Mouse (Mus musculus) midbrain, embryonic 11.5 days (tissue): ENCODE measurements at regions not wholly inside any gene's neighbourhood (a gene's known extent, or its start where the extent isn't known, plus 50 kb on each side); places are given as distances from the start of the nearest gene placed in this dataset.

ENCODE experiments used
- ATAC-seq: fragments of 200-750 bp; cut with Nextera tagmentation; 2 replicates; pipeline ENCODE4 v1.8.0; 2017; ENCODE audit warnings: moderate TSS enrichment, moderate library complexity; ENCODE audit not compliant: low FRiP score
- DNase-seq: peaks from one replicate; pipeline ENCODE4 v3.0.0; 2015; ENCODE audit warnings: low spot score; ENCODE audit errors: missing footprints
- H3K27ac ChIP-seq: fragments of 300-500 bp; sonication (generic); 2 replicates; pipeline ENCODE4 v1.5.1; 2014; ENCODE audit warnings: low read depth, low read length
- H3K27me3 ChIP-seq: fragments of 300-500 bp; sonication (generic); 2 replicates; pipeline ENCODE4 v1.6.1; 2014; ENCODE audit warnings: mild to moderate bottlenecking, low read length, moderate library complexity, mixed read lengths; ENCODE audit not compliant: control insufficient read depth, insufficient read depth
- H3K36me3 ChIP-seq: fragments of 300-500 bp; sonication (generic); 2 replicates; pipeline ENCODE4 v1.6.1; 2014; ENCODE audit warnings: mild to moderate bottlenecking, low read length, moderate library complexity, mixed read lengths; ENCODE audit not compliant: control insufficient read depth, insufficient read depth
- H3K4me1 ChIP-seq: fragments of 300-500 bp; sonication (generic); 2 replicates; pipeline ENCODE4 v1.6.1; 2014; ENCODE audit warnings: low read length; ENCODE audit not compliant: control insufficient read depth, insufficient read depth
- H3K4me2 ChIP-seq: fragments of 300-500 bp; sonication (generic); 2 replicates; pipeline ENCODE4 v1.6.1; 2014; ENCODE audit warnings: mild to moderate bottlenecking, moderate library complexity
- H3K4me3 ChIP-seq: fragments of 300-500 bp; sonication (generic); 2 replicates; pipeline ENCODE4 v1.5.1; 2014; ENCODE audit warnings: low read depth, low read length
- H3K9ac ChIP-seq: fragments of 300-500 bp; sonication (generic); 2 replicates; pipeline ENCODE4 v1.6.1; 2014; ENCODE audit warnings: low read length
- H3K9me3 ChIP-seq: fragments of 300-500 bp; sonication (generic); 2 replicates; pipeline ENCODE4 v1.6.1; 2016; ENCODE audit warnings: low read length; ENCODE audit not compliant: control insufficient read depth
- WGBS: fragments of 180-500 bp; shearing (Covaris S2); extraction: QIAGEN DNeasy Blood & Tissue Kit; methylation state at CpG from one replicate; pipeline ENCODE4 v1.1.7; 2014; 5-methylcytosine and 5-hydroxymethylcytosine counted together

DNA sequence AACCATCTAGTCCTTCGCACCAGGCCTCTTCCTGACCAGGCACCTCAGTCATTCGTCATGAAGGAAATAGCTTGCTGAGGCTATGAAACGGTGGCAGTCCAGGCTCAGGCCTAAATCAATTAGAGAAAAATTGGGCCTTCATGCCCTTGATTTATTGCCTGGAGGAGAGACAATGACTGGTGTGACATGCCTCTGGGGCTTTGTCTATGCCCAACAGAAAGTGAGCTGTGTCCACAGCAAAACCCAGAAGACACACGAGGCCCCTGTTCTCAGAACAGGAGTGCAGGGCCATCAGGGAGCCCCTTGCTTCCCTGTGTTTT is 922.9 kb upstream of the Car8 start:
- peak; percentile 30; the same call in 1 of the 2 replicates for ATAC-seq
- no peaks in the 10 kb centered on the region for H3K36me3 ChIP-seq
- H3K9me3 ChIP-seq = no peaks in the 10 kb centered on the region
- 73% methylated on average over 4 of the region's 4 CpGs for WGBS
- H3K27ac ChIP-seq = peak overlapping the region; percentile 48; the same call in 1 of the 2 replicates
- H3K9ac ChIP-seq = no peak overlapping the region
- H3K27me3 ChIP-seq = no peaks in the 10 kb centered on the region
- H3K4me3 ChIP-seq = no peak overlapping the region
- H3K4me2 ChIP-seq = no peak overlapping the region
- DNase-seq = no peak
- H3K4me1 ChIP-seq = peaks cover 13% of the 10 kb centered on the region; the same call in 1 of the 2 replicates

DNA sequence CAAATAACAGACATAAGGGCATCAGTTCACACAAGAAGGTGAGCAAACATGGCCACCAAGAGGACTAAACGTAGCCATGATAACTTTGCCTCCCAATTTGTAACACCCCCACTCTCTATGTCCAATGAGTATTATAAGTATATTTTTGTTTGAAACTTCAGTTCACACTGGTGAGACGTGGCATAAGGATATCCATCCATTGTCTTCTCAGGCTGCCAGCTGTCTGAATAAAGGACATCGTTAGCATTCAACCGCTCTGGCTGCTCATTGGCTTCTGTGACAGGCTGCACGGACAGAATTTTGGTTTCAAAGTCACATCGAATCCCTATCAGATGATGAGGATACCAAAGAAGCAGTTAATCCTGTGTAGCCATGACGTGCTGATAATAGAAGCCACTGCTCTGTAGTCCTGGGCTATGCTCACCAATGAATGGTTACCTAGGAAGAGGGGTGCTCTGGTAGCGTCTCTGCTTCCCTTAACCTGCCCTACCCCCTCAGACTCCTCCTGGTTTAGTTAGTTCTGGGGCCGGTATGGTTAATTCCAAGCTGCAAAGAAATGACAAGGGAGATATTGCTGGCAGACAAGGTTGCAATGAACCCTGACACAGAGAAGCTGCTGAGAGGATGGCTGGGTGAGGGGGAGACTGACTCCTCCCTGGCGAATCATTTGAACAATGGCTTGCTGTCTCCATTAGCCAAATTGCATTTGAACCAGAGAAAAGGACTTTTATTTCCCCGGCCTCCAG is 922.4 kb upstream of the Car8 start:
- Histone ChIP-seq H3K9me3 (no peaks in the 10 kb centered on the region), H3K9ac (no peak overlapping the region), H3K27me3 (no peaks in the 10 kb centered on the region), H3K4me1 (peaks cover 13% of the 10 kb centered on the region; the same call in 1 of the 2 replicates), H3K4me2 (no peak overlapping the region), H3K36me3 (no peaks in the 10 kb centered on the region), H3K4me3 (no peak overlapping the region), H3K27ac (peak overlapping the region; percentile 48; the same call in 1 of the 2 replicates)
- ATAC-seq (peak; percentile 74), DNase-seq (peak; percentile 83)
- WGBS = 58% methylated on average over 11 of the region's 11 CpGs

DNA sequence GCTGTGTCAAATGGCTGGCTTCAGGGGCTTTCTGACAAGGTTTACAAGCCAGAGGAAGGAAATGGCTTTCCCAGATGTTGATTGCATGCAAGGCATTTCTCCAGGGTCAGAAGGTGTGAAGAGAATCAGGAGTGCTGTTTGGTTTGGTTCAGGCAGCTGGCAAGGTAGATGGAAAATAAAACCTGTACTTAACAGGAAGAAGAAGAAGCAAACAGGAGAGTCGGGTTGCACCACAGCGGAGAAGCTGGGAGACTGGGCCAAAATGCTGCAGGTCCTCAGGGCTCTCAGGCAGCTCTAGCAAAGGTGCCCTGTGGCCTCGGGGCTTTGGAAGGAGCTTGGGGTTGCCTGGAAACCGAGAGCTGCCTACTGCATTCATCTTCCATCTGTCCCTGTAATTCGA is 908.9 kb upstream of the Car8 start:
- Histone ChIP-seq H3K4me1 (peaks cover 2% of the 10 kb centered on the region; the same call in 1 of the 2 replicates), H3K27ac (no peak overlapping the region), H3K4me3 (no peak overlapping the region), H3K9me3 (no peaks in the 10 kb centered on the region), H3K27me3 (no peaks in the 10 kb centered on the region), H3K36me3 (no peaks in the 10 kb centered on the region), H3K9ac (no peak overlapping the region), H3K4me2 (no peak overlapping the region)
- 39% methylated on average over 5 of the region's 5 CpGs for whole genome bisulfite sequencing
- DNase-seq (peak; percentile 81), ATAC-seq (no peak)

DNA sequence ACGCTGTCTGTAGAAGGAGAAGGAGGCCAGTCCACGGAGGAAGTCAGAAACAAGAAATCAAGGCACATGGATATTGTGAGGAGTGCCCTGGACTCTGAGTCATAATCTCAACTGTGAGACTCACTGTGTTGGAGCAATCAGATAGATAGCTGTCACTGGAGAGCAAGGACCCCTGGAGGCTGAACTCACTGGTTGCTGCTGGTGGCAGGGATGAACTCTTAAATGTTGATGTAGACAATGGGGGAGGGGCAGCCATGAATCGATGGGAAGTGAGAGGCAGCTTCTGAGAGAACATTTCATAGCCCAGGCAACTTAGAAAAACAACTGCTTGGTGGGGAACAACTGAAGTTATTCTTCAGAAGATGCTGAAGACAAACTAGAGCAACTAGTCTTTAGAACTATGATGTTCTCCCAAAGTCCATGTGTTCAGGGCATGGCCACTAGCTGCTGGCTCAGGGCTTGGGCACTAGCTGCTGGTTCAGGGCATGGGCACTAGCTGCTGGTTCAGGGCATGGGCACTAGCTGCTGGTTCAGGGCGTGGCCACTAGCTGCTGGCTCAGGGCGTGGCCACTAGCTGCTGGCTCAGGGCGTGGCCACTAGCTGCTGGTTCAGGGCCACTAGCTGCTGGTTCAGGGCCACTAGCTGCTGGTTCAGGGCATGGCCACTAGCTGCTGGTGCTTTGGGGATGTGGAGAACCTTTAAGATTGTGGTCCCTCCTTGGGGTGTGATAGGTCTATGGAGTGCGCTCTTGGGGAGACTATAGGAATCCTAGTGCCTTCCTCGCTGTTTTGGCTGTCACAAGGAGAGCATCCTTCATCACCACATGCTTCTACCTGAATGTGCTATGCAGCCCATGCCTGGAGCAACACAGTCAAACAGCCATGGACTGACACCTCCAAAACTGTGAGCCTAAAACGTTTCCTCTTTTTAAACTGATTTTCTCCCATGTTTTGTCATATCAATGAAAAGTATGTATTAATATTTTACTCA is 905.7 kb upstream of the Car8 start:
- H3K9ac ChIP-seq = no peak overlapping the region
- no peaks in the 10 kb centered on the region for H3K27me3 ChIP-seq
- H3K9me3 ChIP-seq = no peaks in the 10 kb centered on the region
- H3K4me2 ChIP-seq = no peak overlapping the region
- 90% methylated on average over 9 of the region's 9 CpGs for WGBS
- H3K36me3 ChIP-seq = no peaks in the 10 kb centered on the region
- ATAC-seq (no peak), DNase-seq (peak; percentile 70)
- H3K27ac ChIP-seq = no peak overlapping the region
- no peak overlapping the region for H3K4me3 ChIP-seq
- peaks cover 2% of the 10 kb centered on the region; the same call in 1 of the 2 replicates for H3K4me1 ChIP-seq

DNA sequence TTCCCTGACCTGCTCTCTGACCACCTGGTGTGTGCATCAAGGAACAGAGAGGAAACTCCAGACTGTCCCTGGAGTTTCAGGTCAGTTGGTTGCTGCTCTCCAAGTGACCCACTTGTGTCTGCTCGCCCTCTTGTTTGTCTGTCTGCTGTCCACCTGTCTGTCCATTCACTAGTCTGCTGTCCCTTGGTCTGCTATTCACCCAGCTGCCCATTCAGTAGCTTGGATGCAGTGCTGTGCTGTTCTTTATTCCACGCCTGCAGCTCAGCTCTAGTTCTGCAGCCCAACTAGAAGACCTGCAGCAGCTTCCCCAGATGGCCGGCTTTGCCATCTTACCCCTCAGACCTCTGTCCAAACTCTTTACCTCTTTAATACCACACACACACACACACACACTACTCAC is 904.2 kb upstream of the Car8 start:
- no peaks in the 10 kb centered on the region for H3K27me3 ChIP-seq
- H3K36me3 ChIP-seq = no peaks in the 10 kb centered on the region
- no peak overlapping the region for H3K9ac ChIP-seq
- DNase-seq (peak; percentile 54), ATAC-seq (no peak)
- H3K4me2 ChIP-seq = no peak overlapping the region
- H3K4me3 ChIP-seq = no peak overlapping the region
- no peak overlapping the region for H3K27ac ChIP-seq
- H3K4me1 ChIP-seq = peaks cover 2% of the 10 kb centered on the region; the same call in 1 of the 2 replicates
- no peaks in the 10 kb centered on the region for H3K9me3 ChIP-seq
- 87% methylated on average over 3 of the region's 3 CpGs for WGBS

DNA sequence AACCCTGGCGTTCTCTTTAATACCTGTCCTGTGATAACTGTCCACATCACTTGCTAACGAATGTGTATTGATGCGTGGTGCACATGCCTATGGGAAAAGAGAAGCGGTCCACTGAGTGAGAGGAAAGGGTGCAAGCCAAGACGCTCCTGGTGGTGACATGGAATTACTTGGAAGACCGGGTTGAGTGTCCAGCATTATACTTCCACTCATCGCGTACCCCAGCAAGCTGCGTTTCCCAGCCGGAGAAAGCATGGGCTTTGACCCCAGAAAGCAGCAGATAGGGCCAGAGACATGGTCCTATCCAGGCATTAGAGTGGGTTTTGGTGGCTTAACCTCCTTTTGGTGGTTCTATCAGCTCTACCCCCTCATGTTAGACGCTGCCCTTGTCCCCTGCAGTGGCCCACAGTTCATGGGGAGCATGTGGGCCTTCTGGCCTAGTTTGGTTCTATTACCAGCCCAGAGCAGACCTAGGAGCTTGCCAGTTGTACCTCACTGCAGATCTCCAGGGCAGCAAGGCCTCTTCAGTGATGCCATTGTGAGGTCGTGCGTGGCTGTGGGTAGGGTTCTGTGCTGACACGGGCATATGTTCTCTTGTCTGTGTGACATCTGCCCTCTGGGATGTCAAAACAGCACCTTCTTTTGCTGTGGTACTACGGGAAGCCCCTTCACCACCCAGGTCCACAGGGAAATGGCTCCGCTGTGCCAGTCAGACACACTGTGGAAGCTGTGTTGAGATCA is 903.3 kb upstream of the Car8 start:
- no peak overlapping the region for H3K9ac ChIP-seq
- H3K36me3 ChIP-seq = no peaks in the 10 kb centered on the region
- no peaks in the 10 kb centered on the region for H3K9me3 ChIP-seq
- no peak overlapping the region for H3K4me3 ChIP-seq
- no peaks in the 10 kb centered on the region for H3K4me1 ChIP-seq
- no peaks in the 10 kb centered on the region for H3K27me3 ChIP-seq
- DNase-seq (peak; percentile 45), ATAC-seq (no peak)
- WGBS = 90% methylated on average over 16 of the region's 16 CpGs
- H3K27ac ChIP-seq = no peak overlapping the region
- no peak overlapping the region for H3K4me2 ChIP-seq

DNA sequence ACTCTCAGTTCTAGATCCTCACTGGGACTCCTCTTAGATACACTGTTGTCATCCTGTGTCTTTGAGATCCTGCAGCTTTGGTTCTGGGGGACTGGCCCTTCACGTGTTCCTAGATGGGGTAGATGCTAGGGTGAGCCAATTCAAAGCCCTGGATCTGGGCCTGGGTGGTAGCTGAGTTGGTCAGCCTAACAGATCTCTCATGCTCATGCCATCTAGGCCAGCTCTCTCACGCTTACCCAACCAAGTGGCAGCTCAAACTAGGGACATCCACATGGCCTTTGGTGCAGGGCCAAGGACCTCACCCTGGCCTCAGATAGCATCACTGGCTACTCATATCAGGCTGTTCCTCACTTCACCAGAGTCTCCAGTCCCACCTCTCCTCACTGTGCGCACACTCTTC is 901.9 kb upstream of the Car8 start:
- Histone ChIP-seq H3K9me3 (no peaks in the 10 kb centered on the region), H3K36me3 (no peaks in the 10 kb centered on the region), H3K4me3 (no peak overlapping the region), H3K27ac (no peak overlapping the region), H3K27me3 (no peaks in the 10 kb centered on the region), H3K4me1 (peaks cover 8% of the 10 kb centered on the region), H3K4me2 (no peak overlapping the region), H3K9ac (no peak overlapping the region)
- DNase-seq (peak; percentile 73), ATAC-seq (no peak)
- 89% methylated on average over 3 of the region's 3 CpGs for WGBS

DNA sequence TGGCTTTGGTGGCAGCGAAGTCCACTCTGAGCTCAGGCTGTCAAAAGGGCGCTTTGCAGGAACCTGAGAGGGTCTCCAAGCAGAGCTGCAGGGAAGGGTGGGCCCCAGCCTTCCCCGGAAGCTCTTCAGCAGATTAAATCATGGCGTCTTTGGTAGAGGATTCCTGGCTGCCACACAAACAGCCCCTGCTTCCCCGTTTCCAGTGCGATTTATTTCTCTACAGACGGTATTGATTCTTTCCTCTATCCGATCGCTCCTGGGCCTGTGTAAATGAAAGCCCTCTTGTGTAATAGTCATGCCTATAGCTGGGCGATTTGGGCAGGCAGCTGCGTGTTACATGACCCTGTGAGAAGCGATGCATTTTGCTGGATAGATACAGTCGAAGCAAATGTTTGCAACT is 897.8 kb upstream of the Car8 start:
- Histone ChIP-seq H3K4me3 (no peak overlapping the region), H3K27me3 (no peaks in the 10 kb centered on the region), H3K9ac (peak overlapping the region; percentile 9; the same call in 1 of the 2 replicates)

More for the DNA sequence above, 897.8 kb upstream of the Car8 start:
- Histone ChIP-seq H3K4me2 (peak overlapping the region; percentile 22; the same call in 1 of the 2 replicates), H3K9me3 (no peaks in the 10 kb centered on the region), H3K4me1 (peaks cover 8% of the 10 kb centered on the region), H3K36me3 (no peaks in the 10 kb centered on the region), H3K27ac (peak overlapping the region; percentile 10; the same call in 1 of the 2 replicates)
- DNase-seq (peak; percentile 88), ATAC-seq (peak; percentile 48; the same call in 1 of the 2 replicates)
- 58% methylated on average over 13 of the region's 13 CpGs for WGBS
